Mouse (Mus musculus) lung, postnatal 0 days (tissue): ENCODE measurements around the gene Fgfr1op.
"Not testable (repeated sequence)": the region's sequence is repeated elsewhere in the genome, so short reads cannot be mapped to it uniquely, and the experiment has no call there.

Source experiments
- CTCF ChIP-seq: IDR thresholded peaks from 2 replicates; pipeline ENCODE4 v1.5.1; 2016; ENCODE audit warnings: antibody characterized with exemption, mild to moderate bottlenecking
- EP300 ChIP-seq: IDR thresholded peaks from 2 replicates; pipeline ENCODE4 v1.6.1; 2016; ENCODE audit warnings: antibody characterized with exemption, mild to moderate bottlenecking, control low read depth

DNA sequence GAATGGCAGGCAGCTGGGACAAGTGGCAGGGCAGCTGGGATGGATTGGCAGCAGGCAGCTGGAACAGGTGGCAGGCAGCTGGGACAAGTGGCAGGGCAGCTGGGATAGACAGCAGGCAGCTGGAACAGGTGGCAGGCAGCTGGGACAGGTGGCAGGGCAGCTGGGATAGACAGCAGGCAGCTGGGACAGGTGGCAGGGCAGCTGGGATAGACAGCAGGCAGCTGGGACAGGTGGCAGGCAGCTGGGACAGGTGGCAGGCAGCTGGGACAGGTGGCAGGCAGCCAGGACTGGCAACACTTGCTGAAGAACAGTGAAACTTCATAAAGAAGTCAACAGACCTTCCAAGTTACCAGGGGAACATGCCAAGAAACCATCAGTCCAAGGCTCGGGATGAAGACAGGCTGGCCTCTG lies 39.9 kb downstream of the Fgfr1op start:
- TF ChIP-seq CTCF, EP300: not testable (repeated sequence)
